Mouse (Mus musculus): ENCODE measurements around the gene Plscr1. TPM values are rescaled to one million over a fixed set of nuclear protein-coding genes. Genes with fewer than 3 reads are reported as not detected.
A peak's percentile ranks its signal among the peaks of the same experiment; 100 is the strongest.

Gene Plscr1
- polyA plus RNA-seq, 1 experiment from 2014 or later = 9.5 TPM

DNA sequence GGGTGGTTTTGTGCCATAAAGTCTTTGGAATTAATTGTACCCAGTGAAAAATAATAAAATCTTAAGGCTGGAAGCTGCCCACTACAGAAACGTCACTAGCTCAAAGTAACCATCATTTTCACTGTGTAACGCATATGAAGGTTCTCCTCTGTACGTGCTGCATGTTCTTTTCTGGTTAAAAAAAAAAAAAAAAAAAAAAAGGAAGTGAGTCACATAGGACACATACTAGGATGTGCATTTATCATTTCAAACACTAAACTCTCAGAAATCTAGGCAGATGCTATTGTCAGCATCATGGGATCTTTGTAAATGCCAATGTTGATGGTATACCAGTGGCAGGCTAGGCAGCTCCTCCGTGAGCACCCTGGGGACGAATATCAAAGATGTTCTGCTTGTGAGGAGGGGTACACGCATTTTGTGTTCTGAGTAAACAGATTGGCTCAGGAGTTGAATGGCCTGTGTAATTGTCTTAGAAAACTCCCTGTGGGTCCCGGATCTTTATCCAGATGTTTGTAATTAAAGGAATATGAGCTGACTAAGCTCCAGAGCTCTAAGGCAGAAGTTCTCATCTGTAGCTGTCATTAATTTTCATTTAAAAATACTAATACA, 33.1 kb downstream of the Plscr1 start:
- ATAC-seq (ENCODE audit: low FRiP score, low read depth) = peak; percentile 45; the same call in 1 of the 2 replicates
- Histone ChIP-seq H3K9ac (no peak overlapping the region), H3K36me3 (no peaks in the 10 kb centered on the region), H3K4me3 (no peak overlapping the region), H3K27ac (replicated peaks) (no peak overlapping the region), H3K27me3 (no peaks in the 10 kb centered on the region), H3K9me3 (no peaks in the 10 kb centered on the region), H3K4me1 (replicated peaks) (peaks cover 4% of the 10 kb centered on the region; the same call in 1 of the 2 replicates), H3K4me2 (peak overlapping the region; percentile 28)
- 30% methylated on average over 7 of the region's 7 CpGs for WGBS

DNA sequence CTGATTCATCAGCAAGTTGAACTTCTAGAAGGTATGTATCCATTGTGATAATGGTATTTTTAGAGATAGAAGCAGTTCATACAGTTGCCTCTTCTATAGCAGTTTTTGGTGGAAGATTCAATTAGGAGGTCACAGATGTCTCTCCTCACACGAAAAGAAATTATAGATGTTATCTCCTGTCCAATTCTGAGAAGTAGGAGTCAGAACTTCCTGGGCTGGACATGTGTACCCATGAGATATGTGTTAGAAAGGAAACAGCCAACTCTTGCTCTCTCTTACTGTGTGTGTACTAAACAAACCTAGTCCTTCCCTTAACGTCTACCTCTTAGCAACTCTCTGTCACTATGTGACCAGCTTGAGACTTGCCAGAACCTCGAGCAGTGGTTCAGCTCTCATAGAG, 40.1 kb downstream of the Plscr1 start:
- no peak overlapping the region for H3K4me2 ChIP-seq
- no peak overlapping the region for H3K4me3 ChIP-seq
- H3K27ac ChIP-seq (replicated peaks) = no peak overlapping the region
- no peaks in the 10 kb centered on the region for H3K36me3 ChIP-seq
- no peak overlapping the region for H3K9ac ChIP-seq
- WGBS = 86% methylated on average over 3 of the region's 3 CpGs
- ATAC-seq (ENCODE audit: low FRiP score, low read depth) = no peak
- no peaks in the 10 kb centered on the region for H3K27me3 ChIP-seq
- H3K4me1 ChIP-seq (replicated peaks) = no peaks in the 10 kb centered on the region
- H3K9me3 ChIP-seq = no peaks in the 10 kb centered on the region

DNA sequence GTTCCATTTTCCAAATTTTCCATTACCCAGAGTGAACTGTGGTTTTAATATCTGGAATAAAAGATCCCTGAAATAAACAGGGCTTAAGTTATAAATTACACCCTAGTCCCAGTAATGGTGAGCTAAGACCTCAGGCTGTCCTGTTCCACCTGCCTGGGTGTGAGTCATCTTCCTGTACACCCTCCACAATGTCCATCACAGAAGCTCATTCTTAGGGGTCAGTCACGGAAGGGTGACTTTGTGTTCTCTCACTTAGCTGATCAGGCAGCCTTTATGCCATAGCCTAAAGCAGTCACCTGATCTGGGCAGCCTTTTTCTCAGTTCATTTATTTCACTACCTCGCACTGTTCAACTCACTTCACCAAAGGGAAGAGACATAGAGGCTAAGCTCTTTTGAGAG, 42.6 kb downstream of the Plscr1 start:
- Histone ChIP-seq H3K4me3 (no peak overlapping the region), H3K27me3 (no peaks in the 10 kb centered on the region), H3K9ac (no peak overlapping the region), H3K27ac (replicated peaks) (no peak overlapping the region), H3K9me3 (no peaks in the 10 kb centered on the region), H3K4me2 (no peak overlapping the region), H3K36me3 (no peaks in the 10 kb centered on the region), H3K4me1 (replicated peaks) (no peaks in the 10 kb centered on the region)
- no peak for ATAC-seq (ENCODE audit: low FRiP score, low read depth)
- WGBS = 70% methylated on average over 2 of the region's 2 CpGs

DNA sequence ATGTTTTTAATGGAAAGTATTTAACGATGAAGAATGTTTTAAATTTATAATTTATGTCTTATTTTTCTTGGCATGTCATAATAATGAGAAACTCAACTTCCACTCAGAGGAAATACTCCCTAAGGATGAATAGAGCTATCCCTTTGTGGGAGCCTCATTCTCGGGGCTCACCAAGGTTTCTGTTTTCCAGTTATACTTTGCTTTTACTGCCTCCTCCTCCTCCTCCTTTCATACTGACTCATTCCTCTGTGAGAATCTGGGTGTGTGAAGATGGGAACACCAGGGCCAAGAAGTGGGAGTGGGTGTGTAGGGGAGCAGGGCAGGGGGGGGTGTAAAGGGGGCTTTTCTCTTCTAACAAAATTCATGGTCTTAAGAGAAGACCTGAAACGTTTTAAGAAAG, 43.4 kb downstream of the Plscr1 start:
- no peaks in the 10 kb centered on the region for H3K27me3 ChIP-seq
- no peaks in the 10 kb centered on the region for H3K4me1 ChIP-seq (replicated peaks)
- H3K9ac ChIP-seq = no peak overlapping the region
- H3K9me3 ChIP-seq = no peaks in the 10 kb centered on the region
- 75% methylated on average over 3 of the region's 3 CpGs for WGBS
- H3K4me2 ChIP-seq = no peak overlapping the region
- H3K4me3 ChIP-seq = no peak overlapping the region
- ATAC-seq (ENCODE audit: low FRiP score, low read depth) = no peak
- no peaks in the 10 kb centered on the region for H3K36me3 ChIP-seq
- H3K27ac ChIP-seq (replicated peaks) = no peak overlapping the region

DNA sequence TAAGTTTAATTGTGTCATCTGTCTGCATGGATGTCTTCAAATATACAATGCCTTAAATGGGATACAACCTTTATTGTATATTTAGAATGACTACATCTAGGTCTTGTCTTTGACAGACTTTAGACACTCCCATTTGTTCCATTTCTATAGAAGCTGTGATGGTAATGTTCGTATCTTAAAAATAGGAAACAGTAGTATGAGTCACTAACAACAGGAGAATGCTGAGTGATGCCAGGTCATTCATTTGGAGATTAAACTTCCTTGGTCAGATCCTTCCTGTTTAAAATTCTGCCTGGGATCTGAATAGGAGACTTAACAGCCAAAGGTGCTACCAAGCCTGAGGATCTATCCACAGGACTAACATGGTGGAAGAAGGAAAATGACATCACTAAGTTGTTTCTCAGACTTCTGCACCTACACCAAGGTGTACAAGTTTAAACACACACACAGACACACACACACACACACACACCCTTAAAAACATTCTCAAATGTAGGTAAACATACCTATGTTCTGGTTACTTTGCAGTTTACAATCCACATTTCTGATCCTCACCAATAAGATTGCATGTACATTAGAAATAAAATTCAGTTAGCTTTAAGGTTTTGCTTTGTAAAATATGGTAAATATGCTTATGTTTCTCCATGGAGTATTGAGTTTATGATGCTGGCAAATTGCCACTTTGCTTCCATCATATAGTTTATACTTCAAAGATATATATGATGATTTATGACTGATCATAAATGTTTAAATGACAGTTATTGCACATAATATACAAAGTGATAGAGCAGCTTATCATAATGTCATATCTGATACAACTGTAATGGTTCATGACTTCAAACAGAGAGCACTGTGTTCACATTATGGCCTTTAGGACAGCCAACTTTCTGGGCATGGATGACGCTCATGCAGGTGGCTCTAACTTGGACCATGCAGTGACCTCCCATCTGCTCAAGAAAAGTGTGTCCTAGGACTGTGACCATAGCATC, 44.3 kb downstream of the Plscr1 start:
- no peaks in the 10 kb centered on the region for H3K36me3 ChIP-seq
- no peak overlapping the region for H3K9ac ChIP-seq
- no peaks in the 10 kb centered on the region for H3K27me3 ChIP-seq
- no peak for ATAC-seq (ENCODE audit: low FRiP score, low read depth)
- no peak overlapping the region for H3K27ac ChIP-seq (replicated peaks)
- H3K4me1 ChIP-seq (replicated peaks) = no peaks in the 10 kb centered on the region
- H3K4me3 ChIP-seq = no peak overlapping the region
- 90% methylated on average over 2 of the region's 2 CpGs for WGBS
- H3K4me2 ChIP-seq = no peak overlapping the region
- H3K9me3 ChIP-seq = no peaks in the 10 kb centered on the region

DNA sequence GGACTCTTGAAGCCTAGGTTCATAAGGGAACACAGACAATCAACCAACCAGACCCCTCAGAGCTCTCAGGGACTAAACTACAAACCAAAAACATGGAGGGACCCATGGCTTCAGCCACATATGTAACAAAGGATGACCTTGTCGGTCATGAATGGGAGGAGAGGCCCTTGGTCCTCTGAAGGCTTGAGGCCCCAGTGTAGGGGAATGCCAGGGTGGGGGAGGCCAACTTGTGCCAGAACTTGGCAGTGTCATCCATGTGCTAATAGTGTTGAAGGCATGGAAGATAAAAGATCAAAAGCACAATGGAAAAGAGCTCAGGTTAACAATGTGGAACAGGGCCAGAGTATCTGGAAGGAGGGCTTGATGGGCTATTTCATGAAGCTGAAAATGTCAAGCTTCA, 48.7 kb downstream of the Plscr1 start:
- Histone ChIP-seq H3K4me3 (no peak overlapping the region), H3K4me1 (replicated peaks) (no peaks in the 10 kb centered on the region), H3K27ac (replicated peaks) (no peak overlapping the region), H3K9ac (no peak overlapping the region), H3K36me3 (no peaks in the 10 kb centered on the region), H3K4me2 (no peak overlapping the region), H3K9me3 (no peaks in the 10 kb centered on the region), H3K27me3 (no peaks in the 10 kb centered on the region)
- no peak for ATAC-seq (ENCODE audit: low FRiP score, low read depth)
- 67% methylated on average over 1 of the region's 1 CpGs for WGBS

DNA sequence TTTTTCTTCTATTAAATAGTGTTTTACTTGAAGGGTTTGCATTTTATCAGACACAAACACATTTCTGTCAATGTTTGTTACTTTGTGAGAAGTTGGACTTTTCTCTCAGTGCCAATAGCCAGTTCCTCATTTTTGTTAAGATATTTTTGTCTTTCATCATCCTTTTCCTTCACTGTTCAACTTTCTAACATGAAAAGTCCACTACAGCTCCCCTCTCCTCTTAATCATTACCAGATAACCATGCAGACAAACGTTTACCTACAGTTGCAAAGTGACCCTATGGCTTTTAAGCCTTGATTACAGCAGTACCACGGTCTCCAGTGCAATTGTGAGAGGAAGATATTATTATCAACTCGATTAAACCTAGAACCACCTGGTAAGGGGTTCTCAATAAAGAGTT, 51.7 kb downstream of the Plscr1 start:
- Histone ChIP-seq H3K27me3 (no peaks in the 10 kb centered on the region), H3K27ac (replicated peaks) (no peak overlapping the region), H3K9ac (no peak overlapping the region), H3K4me1 (replicated peaks) (no peaks in the 10 kb centered on the region), H3K36me3 (no peaks in the 10 kb centered on the region), H3K9me3 (no peaks in the 10 kb centered on the region), H3K4me2 (no peak overlapping the region), H3K4me3 (no peak overlapping the region)
- no peak for ATAC-seq (ENCODE audit: low FRiP score, low read depth)
- 67% methylated on average over 3 of the region's 3 CpGs for WGBS

DNA sequence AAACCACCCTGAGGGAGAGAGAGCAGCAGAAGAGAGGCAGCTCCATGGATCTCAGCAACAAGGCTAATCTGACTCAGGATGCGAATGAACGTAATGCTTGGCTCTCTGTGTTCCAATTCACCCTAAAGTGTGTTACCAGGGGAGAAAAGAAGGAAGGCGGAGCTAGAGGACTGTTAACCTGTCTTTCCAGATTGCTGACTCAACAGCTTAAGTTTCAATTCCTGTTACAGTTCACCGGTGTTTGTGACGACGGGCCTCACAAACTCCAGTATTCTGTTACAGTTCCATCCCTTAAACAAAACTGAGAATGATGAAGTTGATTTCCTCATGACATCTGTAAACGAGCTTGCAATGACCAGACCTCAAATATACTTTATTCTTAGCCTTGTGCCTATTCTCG, 55.5 kb downstream of the Plscr1 start:
- Histone ChIP-seq H3K9ac (no peak overlapping the region), H3K36me3 (no peaks in the 10 kb centered on the region), H3K4me3 (no peak overlapping the region), H3K4me2 (no peak overlapping the region), H3K27me3 (no peaks in the 10 kb centered on the region), H3K4me1 (replicated peaks) (no peaks in the 10 kb centered on the region), H3K27ac (replicated peaks) (no peak overlapping the region), H3K9me3 (no peaks in the 10 kb centered on the region)
- 73% methylated on average over 8 of the region's 8 CpGs for WGBS
- ATAC-seq (ENCODE audit: low FRiP score, low read depth) = no peak

DNA sequence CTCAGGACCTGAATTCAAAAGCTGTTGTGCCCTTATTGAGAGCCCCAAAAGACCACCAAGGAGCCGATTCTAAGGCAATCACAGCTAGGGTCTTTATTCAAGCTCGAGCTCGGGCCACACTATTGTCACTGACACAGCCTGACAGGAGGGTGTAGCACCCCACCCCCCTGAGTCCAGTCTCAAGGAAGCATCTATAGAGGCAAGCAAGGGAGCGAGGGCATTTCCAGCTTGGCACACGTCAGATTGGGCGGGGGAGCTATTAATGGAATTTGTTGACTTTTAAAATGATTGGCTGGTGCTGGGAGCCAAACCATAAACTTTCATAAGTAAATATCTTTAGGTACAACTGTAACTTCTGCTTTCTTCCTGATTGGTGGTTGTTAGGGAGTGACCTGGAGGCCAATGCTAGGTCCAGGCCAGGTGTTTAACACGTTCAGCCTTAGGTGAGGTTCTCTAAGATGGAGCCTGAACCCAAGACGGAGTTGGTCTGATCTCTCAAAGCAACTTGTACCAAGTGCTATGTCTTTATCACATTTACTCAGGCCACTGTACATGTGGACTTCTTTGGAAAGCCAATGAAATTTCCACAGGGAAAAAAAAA, 56.2 kb downstream of the Plscr1 start:
- Histone ChIP-seq H3K36me3 (no peaks in the 10 kb centered on the region), H3K4me2 (no peak overlapping the region), H3K27me3 (no peaks in the 10 kb centered on the region), H3K4me3 (no peak overlapping the region), H3K9me3 (no peaks in the 10 kb centered on the region), H3K27ac (replicated peaks) (no peak overlapping the region), H3K4me1 (replicated peaks) (no peaks in the 10 kb centered on the region), H3K9ac (no peak overlapping the region)
- ATAC-seq (ENCODE audit: low FRiP score, low read depth) = no peak
- WGBS = 67% methylated on average over 8 of the region's 8 CpGs

DNA sequence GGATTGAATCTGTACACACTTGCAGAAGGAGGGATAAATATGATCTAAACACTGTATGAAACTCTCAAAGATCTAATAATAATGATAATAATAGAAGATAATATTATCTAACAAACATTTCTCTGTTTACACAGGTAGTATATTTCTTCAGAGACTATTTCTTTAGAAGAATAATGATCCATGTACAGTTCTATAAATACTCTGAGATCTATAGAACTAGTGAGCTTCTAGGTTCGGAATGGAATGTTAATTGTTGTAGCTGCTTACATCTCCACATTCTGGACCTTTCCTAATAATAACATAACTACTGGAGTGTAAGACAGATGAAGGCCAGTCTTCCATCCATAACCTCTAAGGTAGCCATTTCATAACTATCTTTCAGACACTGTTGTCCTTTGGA, 59.5 kb downstream of the Plscr1 start, which contains the start of gene 1700057G04Rik:
TSS of gene 1700057G04Rik (plus strand) at position 301 of the 400 bp plus-strand sequence.
- no peak for ATAC-seq (ENCODE audit: low FRiP score, low read depth)
- Histone ChIP-seq H3K36me3 (no peaks in the 10 kb centered on the region), H3K4me1 (replicated peaks) (no peaks in the 10 kb centered on the region), H3K4me3 (no peak within 1 kb of the TSS), H3K9me3 (no peaks in the 10 kb centered on the region), H3K9ac (no peak within 1 kb of the TSS), H3K27ac (replicated peaks) (no peak within 1 kb of the TSS), H3K27me3 (no peaks in the 10 kb centered on the region), H3K4me2 (no peak within 1 kb of the TSS)
- WGBS = 98% methylated on average over 1 of the region's 1 CpGs

DNA sequence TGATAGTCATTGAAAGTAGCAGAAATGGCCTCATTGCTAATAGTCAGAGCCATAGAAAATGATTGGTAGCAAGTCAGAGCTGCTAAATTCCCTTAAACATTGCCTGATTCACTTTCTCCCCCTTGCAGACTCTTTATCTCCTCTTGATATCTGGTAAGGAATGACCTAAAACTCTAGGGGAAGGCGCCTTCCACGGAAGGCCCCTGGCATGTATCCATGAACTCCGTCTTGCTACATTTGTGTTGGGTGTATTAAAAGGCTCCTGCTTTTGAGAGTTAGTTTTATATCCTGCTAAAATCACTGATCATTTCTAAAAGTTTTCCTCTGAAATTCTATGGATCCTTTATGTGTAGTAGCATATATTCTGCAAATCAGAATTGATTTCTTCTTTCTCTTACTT, 67.2 kb downstream of the Plscr1 start:
- H3K4me2 ChIP-seq = no peak overlapping the region
- H3K4me3 ChIP-seq = no peak overlapping the region
- no peak overlapping the region for H3K27ac ChIP-seq (replicated peaks)
- no peaks in the 10 kb centered on the region for H3K27me3 ChIP-seq
- H3K9me3 ChIP-seq = no peaks in the 10 kb centered on the region
- 91% methylated on average over 3 of the region's 3 CpGs for WGBS
- ATAC-seq (ENCODE audit: low FRiP score, low read depth) = no peak
- no peaks in the 10 kb centered on the region for H3K4me1 ChIP-seq (replicated peaks)
- no peaks in the 10 kb centered on the region for H3K36me3 ChIP-seq
- no peak overlapping the region for H3K9ac ChIP-seq

All from hindbrain, embryonic 15.5 days (tissue).